Mouse (Mus musculus) left cerebral cortex, adult 18-20 months (tissue): ENCODE data around the gene Msgn1. TPM values are rescaled to one million over a fixed set of nuclear protein-coding genes. Genes with fewer than 3 reads are reported as not detected.

Source experiments
- DNase-seq, 2 experiments: peaks; one replicate each; pipeline ENCODE4 v3.0.0; 2021 to 2022; ENCODE audit warnings: low spot score in 2 of 2, mixed read lengths in 1 of 2
- total RNA-seq, 2 experiments: library from RNA; stranded (reverse); gene quantifications; 2 replicates each; pipeline ENCODE4 v1.2.3; 2021

Gene Msgn1
- total RNA-seq, 2 experiments from 2014 or later = not detected

DNA sequence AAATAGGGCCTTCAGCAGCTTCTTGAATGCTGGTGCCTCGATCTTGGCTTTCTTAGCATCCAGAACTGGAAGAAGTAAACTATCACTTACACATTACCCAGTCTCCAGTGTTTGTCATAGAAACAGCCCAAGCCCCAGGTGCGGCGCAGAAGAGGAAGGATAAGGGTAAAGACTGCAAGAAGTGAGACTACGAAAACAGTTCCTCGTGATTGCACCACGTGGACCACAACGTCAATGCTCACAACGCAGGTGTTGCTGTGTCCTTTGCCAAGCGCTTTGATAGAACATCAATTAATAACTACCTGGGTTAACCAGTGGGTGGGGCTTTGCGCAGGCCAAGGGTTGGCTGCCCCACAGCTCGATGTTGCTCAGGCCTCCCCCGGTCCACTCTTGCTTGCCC, 8.1 kb downstream of the Msgn1 start:
- no peak for DNase-seq

DNA sequence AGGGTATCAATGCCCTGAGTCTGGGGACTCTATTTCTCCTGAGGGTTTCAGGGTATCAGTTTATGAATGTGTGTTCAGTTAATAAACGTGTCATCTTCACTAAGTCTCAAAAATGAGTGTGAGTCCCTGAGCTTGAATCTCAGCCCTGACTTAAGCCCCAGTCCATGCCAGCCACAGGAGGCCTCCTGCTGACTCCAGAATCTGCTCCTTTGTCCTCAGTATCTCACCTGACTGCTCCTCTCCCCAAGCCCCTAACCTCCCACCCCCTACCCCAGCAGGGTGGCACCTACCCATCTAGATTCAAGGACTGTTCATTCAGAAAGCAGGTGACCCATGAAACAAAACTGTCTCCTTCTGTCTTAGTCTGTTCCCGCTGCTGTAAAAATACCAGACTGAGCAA, 10.2 kb downstream of the Msgn1 start:
- no peak for DNase-seq

DNA sequence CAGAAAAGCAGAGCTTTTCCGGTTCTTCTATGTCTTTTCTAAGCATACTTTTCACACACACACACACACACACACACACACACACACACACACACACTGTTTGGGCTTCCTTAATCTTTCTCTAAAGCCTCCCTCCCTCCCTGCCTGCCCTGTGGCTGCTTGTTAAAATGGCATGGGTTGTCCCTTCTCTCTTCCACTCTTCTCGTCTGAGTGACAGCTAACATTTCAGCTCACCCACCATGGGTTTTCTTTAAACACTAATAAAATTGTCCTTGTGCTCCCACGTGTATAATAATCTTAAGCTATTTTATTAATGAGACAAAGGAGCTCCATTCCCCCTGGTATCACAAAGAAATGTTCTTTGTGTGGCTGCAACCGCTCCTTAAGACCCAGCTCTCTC, 10.7 kb downstream of the Msgn1 start:
- no peak for DNase-seq

DNA sequence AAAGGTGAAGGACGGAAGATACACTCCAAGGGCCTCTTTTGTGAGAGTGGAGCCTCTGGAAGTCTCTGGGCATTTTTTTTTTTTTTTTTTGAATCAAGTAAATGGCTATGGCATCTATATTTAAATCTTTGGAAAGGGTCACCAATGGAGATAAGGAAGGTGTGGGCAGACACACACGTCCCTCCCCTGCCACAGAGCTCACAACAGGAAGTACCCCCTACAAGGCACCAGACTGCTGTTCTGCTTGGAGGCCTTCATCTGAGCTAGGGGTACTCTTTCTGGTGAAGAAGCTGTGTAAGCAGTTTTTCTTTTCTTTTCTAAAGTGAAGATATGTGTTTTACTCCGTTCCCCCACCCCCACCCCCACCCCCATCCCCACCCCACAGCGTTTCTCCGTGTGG, 11.9 kb downstream of the Msgn1 start:
- DNase-seq = no peak

DNA sequence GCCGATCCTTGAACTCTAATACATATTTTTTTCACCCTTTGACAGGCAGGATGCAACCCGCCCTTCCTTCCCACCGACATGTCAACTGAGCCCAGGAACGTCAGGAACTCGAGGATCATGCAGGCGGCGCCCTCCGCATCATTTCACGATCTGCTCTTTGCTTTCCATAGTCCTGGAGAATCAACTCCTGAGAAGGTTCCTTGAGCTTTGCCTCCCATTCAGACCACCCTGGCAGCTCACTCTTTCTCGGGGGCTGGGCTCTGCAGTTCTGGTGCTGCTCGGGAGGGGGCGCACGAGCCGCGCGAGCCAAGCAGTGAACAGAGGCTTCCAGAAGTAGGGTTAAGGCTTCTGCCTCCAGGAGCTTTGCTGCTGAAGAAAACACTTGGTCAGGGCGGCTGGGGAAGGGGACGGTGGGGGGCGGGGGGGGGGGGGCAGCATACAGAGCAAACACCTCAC, 12.6 kb downstream of the Msgn1 start:
- peak; percentile 58 to 62 for DNase-seq

DNA sequence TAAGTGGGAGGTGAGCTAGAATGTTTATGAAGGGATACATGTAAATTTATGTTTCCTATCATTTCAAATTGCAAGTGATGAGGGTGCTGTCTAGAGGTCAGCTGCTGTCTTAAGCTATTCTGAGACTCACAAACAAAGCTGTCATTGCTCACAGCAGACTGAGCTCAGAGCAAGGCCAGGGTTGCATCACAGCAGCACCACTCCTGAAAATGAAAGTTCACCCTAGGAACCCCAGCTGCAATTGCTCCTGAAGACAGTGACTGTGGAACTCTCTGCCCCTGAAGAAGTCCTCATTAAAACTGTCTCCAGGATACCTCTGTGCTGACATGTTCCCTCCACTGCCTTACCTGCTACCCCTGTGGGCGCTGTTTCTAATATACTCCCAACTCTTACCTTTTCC, 13.7 kb downstream of the Msgn1 start:
- DNase-seq = no peak

DNA sequence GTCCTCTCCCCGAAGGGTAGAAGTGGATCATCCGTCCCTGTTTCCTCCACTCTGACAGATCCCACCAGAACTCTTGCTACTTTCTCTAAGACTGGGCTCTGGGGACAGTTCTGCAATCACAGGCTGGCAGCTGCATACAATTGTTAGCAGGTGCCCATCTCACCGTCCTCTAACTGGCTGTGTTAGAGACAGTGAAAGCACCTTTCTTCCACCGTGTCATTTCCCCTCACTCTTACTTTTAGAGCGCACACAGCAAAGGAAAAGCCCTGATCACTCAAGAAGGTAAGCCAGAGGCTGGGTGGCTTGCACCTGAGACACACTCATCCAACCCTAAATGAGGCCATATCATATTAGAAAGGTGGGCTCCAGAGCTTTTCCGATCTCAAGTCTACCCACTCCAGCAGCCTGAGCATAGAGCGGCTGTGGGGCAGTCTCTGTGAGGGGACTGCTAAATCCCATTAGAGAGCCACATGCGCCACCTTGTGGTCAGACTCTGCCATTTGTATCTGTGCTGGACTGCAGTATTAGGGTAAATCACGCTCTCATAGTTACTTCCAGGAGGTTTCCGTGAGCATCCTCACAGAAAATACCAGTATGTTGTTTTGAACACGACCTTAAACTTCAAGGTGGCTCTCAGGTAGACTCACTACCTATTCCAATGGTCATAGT, 30.2 kb downstream of the Msgn1 start:
- DNase-seq = peak; percentile 84 to 93

DNA sequence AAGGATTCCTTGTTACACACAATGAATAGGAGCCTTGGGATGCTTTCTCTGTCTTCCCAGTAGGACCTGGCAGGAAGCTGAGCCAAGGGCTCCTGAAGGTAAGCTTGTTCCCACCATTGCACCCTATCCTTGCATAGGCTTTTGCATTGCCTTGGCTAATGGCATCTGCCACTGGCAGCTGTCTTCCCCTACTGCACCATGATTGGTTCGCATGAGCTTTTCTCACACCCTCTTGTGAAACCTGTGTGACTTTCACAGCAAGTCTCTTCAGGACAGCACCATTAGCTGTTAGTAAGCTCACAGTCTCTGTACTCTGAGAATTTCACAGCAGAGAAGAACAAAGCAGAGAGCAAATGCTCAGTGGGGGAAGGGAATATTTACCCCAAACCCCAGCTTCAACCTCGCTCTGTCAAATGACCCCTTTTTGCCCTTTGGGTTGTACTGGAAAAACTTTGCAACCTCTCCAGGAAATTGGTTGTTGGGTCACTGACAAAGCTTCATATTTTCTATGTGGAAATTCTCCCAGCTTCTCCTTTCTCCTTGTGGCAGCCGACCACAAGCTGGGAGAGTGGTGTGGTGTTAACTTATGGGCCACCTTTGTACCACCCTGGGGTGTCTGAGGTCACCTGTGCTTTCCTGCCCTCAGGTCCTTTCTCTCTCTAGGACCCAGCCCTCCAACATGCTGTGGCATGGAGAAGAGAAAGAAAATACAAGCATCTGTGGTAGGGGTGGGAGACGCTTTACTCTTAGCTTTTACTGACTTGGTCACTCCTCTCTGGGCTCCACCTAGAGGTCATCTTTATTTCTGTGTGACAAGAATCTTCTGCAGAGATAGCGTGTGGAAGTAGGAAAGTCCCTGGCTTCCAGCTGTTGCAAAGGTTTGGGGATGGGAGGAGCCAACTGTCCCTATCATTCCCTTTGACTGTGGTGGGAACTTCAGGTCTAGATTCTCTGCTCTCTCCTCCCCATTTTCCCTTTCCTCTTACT, 31.1 kb downstream of the Msgn1 start:
- no peak for DNase-seq

DNA sequence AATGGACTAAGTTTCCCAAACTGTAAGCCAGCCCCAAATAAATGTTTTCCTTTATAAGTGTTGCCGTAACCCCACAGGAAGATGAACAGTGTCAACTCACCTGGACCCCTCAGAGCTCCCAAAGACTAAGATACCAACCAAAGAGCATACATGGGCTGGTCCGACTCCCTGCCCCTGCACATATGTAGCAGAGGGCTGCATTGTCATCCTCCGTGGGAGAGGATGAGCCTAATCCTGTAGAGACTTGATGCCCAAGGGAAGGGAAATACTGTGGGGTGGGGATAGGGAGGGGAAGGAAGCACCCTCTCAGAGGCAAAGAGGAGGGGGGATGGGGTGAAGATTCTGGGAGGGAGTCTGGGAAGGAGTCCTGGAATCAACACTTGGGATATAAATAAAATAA, 50.1 kb downstream of the Msgn1 start:
- DNase-seq = no peak

Other genes starting within 250 kb of the Msgn1 start
- 1 to 10 TPM; 8.5 to 8.6 TPM for gene Kcns3, start 57.9 kb downstream of the Msgn1 start, total RNA-seq
- gene Gen1, start 56.8 kb upstream of the Msgn1 start, total RNA-seq = 1 to 10 TPM; 1.5 to 2.5 TPM
- gene Smc6, start 56.9 kb upstream of the Msgn1 start, total RNA-seq = 10 to 100 TPM; 30.4 to 33.4 TPM
- gene Vsnl1, start 227.6 kb upstream of the Msgn1 start, total RNA-seq = 100 to 1,000 TPM; 707 to 715 TPM
- gene Rad51ap2, start 247.1 kb upstream of the Msgn1 start, total RNA-seq = 1 to 10 TPM; 2.0 to 2.5 TPM